Comparison of ENCODE assay signal across 8 mouse cellular contexts in genomic region chr4:89136906-89137541, GRCm38 (mm10). TPM values are rescaled to one million over a fixed set of nuclear protein-coding genes. Genes with fewer than 3 reads are reported as not detected.
DNase-seq lines count a peak whose midpoint lies in the region; ATAC-seq lines count a peak whose summit lies in the region.

Gene Mtap, plus strand, starts transcription at chr4:89137122.

- DNase-seq in CD4-positive helper T cell, adult 2 months (ENCODE audit: low read depth, low spot score) = peak; percentile 84
- peak; percentile 91 for DNase-seq in brain, adult 2 months (ENCODE audit: low read depth, low spot score)
- DNase-seq in fibroblast of lung, adult 2 months (ENCODE audit: low read depth) = peak; percentile 51
- peak; percentile 89 for DNase-seq in kidney, postnatal 10 days
- DNase-seq in liver, embryonic 11.5 days (ENCODE audit: low spot score) = peak; percentile 86
- peak; percentile 83 for DNase-seq in naive thymus-derived CD4-positive, alpha-beta T cell, adult 2 months (ENCODE audit: low read depth)
- peak; percentile 71 for DNase-seq in telencephalon, adult 2 months (ENCODE audit: low read depth, low spot score)

- no peaks in the 10 kb centered on the region for H3K9me3 ChIP-seq in heart, embryonic 14.5 days (ENCODE audit: control insufficient read depth, low read length)
- H3K9me3 ChIP-seq in liver, embryonic 11.5 days (ENCODE audit: control insufficient read depth, low read length) = no peaks in the 10 kb centered on the region

- ATAC-seq in heart, embryonic 14.5 days (ENCODE audit: insufficient number of reproducible peaks, insufficient read depth, low FRiP score, low read depth) = peak; percentile 87
- ATAC-seq in liver, embryonic 11.5 days (replicated peaks; ENCODE audit: low FRiP score) = peak; percentile 88

- peaks cover 15 to 43% of the 10 kb centered on the region in 2 experiments for H3K4me1 ChIP-seq in heart, embryonic 14.5 days (ENCODE audit: control insufficient read depth in 2 of 2, insufficient read depth in 2 of 2, low read length in 2 of 2)
- H3K4me1 ChIP-seq in liver, embryonic 11.5 days (replicated peaks; ENCODE audit: control insufficient read depth, insufficient read depth, low read length) = peaks cover 21% of the 10 kb centered on the region

- peak within 1 kb of the TSS; percentile 75 to 94 for H3K27ac ChIP-seq in heart, embryonic 14.5 days (replicated peaks in 1 of 2; ENCODE audit: control insufficient read depth in 1 of 2, insufficient read depth in 1 of 2, low read depth in 2 of 2, low read length in 2 of 2)
- peak within 1 kb of the TSS; percentile 67 for H3K27ac ChIP-seq in liver, embryonic 11.5 days (ENCODE audit: low read depth, low read length)

- H3K9ac ChIP-seq in heart, embryonic 14.5 days (ENCODE audit: low read length) = peak within 1 kb of the TSS; percentile 92
- peak within 1 kb of the TSS; percentile 81 for H3K9ac ChIP-seq in liver, embryonic 11.5 days (ENCODE audit: low read depth, low read length)

- peak within 1 kb of the TSS; percentile 89 for H3K4me2 ChIP-seq in heart, embryonic 14.5 days (ENCODE audit: low read length)
- peak within 1 kb of the TSS; percentile 87 for H3K4me2 ChIP-seq in liver, embryonic 11.5 days

- no peaks in the 10 kb centered on the region for H3K27me3 ChIP-seq in heart, embryonic 14.5 days (ENCODE audit: control insufficient read depth, insufficient read depth, low read length)
- H3K27me3 ChIP-seq in liver, embryonic 11.5 days (replicated peaks; ENCODE audit: control insufficient read depth, insufficient read depth, low read length) = no peaks in the 10 kb centered on the region

- H3K4me3 ChIP-seq in heart, embryonic 14.5 days (ENCODE audit: control insufficient read depth in 1 of 2, insufficient read depth in 1 of 2, low read depth in 1 of 2, low read length in 2 of 2) = peak within 1 kb of the TSS; percentile 87 to 98
- H3K4me3 ChIP-seq in liver, embryonic 11.5 days (ENCODE audit: low read depth, low read length) = peak within 1 kb of the TSS; percentile 89

- H3K36me3 ChIP-seq in heart, embryonic 14.5 days (ENCODE audit: control insufficient read depth, insufficient read depth, low read length) = no peaks in the 10 kb centered on the region
- H3K36me3 ChIP-seq in liver, embryonic 11.5 days (ENCODE audit: control insufficient read depth, insufficient read depth, low read length) = no peaks in the 10 kb centered on the region

- WGBS in heart, embryonic 14.5 days = under 1% methylated on average over 31 of the region's 31 CpGs
- 1% methylated on average over 28 of the region's 31 CpGs for WGBS in liver, embryonic 11.5 days

RNA-seq across cellular contexts. Expression of gene Mtap, which starts in this region (rescaled TPM):
- polyA plus RNA-seq in heart, embryonic 14.5 days (2014; fragmentation: Nextera tagmentation; extraction: Ambion mirVana) = 58.5 and 58.7 TPM in 2 replicates
- 80.2 and 83.7 TPM in 2 replicates for polyA plus RNA-seq in liver, embryonic 11.5 days (2014; fragmentation: Nextera tagmentation; extraction: Ambion mirVana)

Comparison
In these comparisons a context has a peak if more than half of its experiments do, and no peak if none do; other contexts are left out.
1. Peak in every context shown above with its lines: DNase-seq, ATAC-seq, H3K4me3 ChIP-seq and H3K27ac ChIP-seq.